ENCODE assay signal across 12 mouse cellular contexts in genomic region chr4:121001659-121002058, GRCm38 (mm10). TPM values are rescaled to one million over a fixed set of nuclear protein-coding genes. Genes with fewer than 3 reads are reported as not detected.
A peak's percentile ranks its signal among the peaks of the same experiment; 100 is the strongest.
DNase-seq lines count a peak whose midpoint lies in the region; ATAC-seq and TF ChIP-seq lines count a peak whose summit lies in the region.
"Had no signal": no experiment of that assay in that cellular context is flagged by ENCODE, and none has a peak within 500 bp of the region (broad histone marks: within the 10 kb centered on the region; RNA-seq: fewer than 3 reads in every experiment).

No protein-coding gene starts in this region.

- H3K27ac ChIP-seq in cerebellum, adult 2 months (ENCODE audit: insufficient read depth, low read length): peak overlapping the region; percentile 90; the same call in 1 of the 2 replicates
- no peak overlapping the region; the same call in 1 of the 2 replicates for H3K27ac ChIP-seq in lung, embryonic 16.5 days (ENCODE audit: low read length)
- H3K27ac ChIP-seq in hindbrain, embryonic 13.5 days: peak overlapping the region; percentile 92
- H3K27ac ChIP-seq in neural tube, embryonic 13.5 days (replicated peaks): peak overlapping the region; percentile 89

- WGBS in cerebellum, adult 2 months: 74% methylated on average over 1 of the region's 1 CpGs
- 35% methylated on average over 1 of the region's 1 CpGs for WGBS in lung, embryonic 16.5 days
- 83% methylated on average over 1 of the region's 1 CpGs for WGBS in hindbrain, embryonic 13.5 days
- WGBS in neural tube, embryonic 13.5 days: 79% methylated on average over 1 of the region's 1 CpGs

- no peaks in the 10 kb centered on the region for H3K9me3 ChIP-seq in lung, embryonic 16.5 days (ENCODE audit: control insufficient read depth, low read length)
- H3K9me3 ChIP-seq in hindbrain, embryonic 13.5 days: no peaks in the 10 kb centered on the region
- no peaks in the 10 kb centered on the region for H3K9me3 ChIP-seq in neural tube, embryonic 13.5 days
- H3K9me3 ChIP-seq: liver, embryonic 13.5 days had no signal

- TF ChIP-seq CTCF in cerebellum, adult 2 months (IDR thresholded peaks at IDR 0.05; ENCODE audit: borderline replicate concordance, insufficient read depth, low read depth, low read length): no peak

- H3K9ac ChIP-seq in lung, embryonic 16.5 days (ENCODE audit: low read length): no peak overlapping the region
- peak overlapping the region; percentile 31; the same call in 1 of the 2 replicates for H3K9ac ChIP-seq in hindbrain, embryonic 13.5 days
- peak overlapping the region; percentile 31 for H3K9ac ChIP-seq in neural tube, embryonic 13.5 days

- peak; percentile 63 for ATAC-seq in lung, embryonic 16.5 days (ENCODE audit: low read depth)
- ATAC-seq in hindbrain, embryonic 13.5 days (ENCODE audit: low FRiP score): no peak
- no peak for ATAC-seq in neural tube, embryonic 13.5 days (ENCODE audit: low read depth)
- ATAC-seq in erythroblast, adult 5-6 weeks (replicated peaks; ENCODE audit: low FRiP score, poor library complexity, severe bottlenecking): no peak

- H3K27me3 ChIP-seq in cerebellum, adult 2 months (ENCODE audit: control insufficient read depth, insufficient read depth, low read length): no peaks in the 10 kb centered on the region
- no peaks in the 10 kb centered on the region for H3K27me3 ChIP-seq in lung, embryonic 16.5 days (ENCODE audit: control insufficient read depth, insufficient read depth, low read depth, low read length)
- no peaks in the 10 kb centered on the region for H3K27me3 ChIP-seq in hindbrain, embryonic 13.5 days
- H3K27me3 ChIP-seq in neural tube, embryonic 13.5 days: no peaks in the 10 kb centered on the region
- H3K27me3 ChIP-seq: liver, embryonic 13.5 days had no signal

- H3K4me1 ChIP-seq in cerebellum, adult 2 months (ENCODE audit: control insufficient read depth, insufficient read depth, low read length): peaks cover 20% of the 10 kb centered on the region
- peaks cover 30% of the 10 kb centered on the region for H3K4me1 ChIP-seq in lung, embryonic 16.5 days (replicated peaks; ENCODE audit: control insufficient read depth, insufficient read depth, low read length)
- peaks cover 34% of the 10 kb centered on the region for H3K4me1 ChIP-seq in hindbrain, embryonic 13.5 days (replicated peaks)
- peaks cover 60% of the 10 kb centered on the region for H3K4me1 ChIP-seq in neural tube, embryonic 13.5 days (replicated peaks)

- H3K36me3 ChIP-seq in lung, embryonic 16.5 days (ENCODE audit: control insufficient read depth, insufficient read depth, low read length): no peaks in the 10 kb centered on the region
- no peaks in the 10 kb centered on the region for H3K36me3 ChIP-seq in hindbrain, embryonic 13.5 days
- H3K36me3 ChIP-seq in neural tube, embryonic 13.5 days: no peaks in the 10 kb centered on the region

- H3K4me3 ChIP-seq in cerebellum, adult 2 months (replicated peaks; ENCODE audit: insufficient read depth, low read depth, low read length): no peak overlapping the region
- no peak overlapping the region for H3K4me3 ChIP-seq in lung, embryonic 16.5 days (ENCODE audit: low read length)
- H3K4me3 ChIP-seq in hindbrain, embryonic 13.5 days: no peak overlapping the region
- no peak overlapping the region for H3K4me3 ChIP-seq in neural tube, embryonic 13.5 days
- H3K4me3 ChIP-seq: liver, embryonic 13.5 days had no signal

- TF ChIP-seq POLR2A in cerebellum, adult 2 months (IDR thresholded peaks at IDR 0.05; ENCODE audit: borderline replicate concordance, insufficient read depth, low read length): no peak

- no peak for DNase-seq in cerebellum, adult 2 months
- no peak for DNase-seq in cerebellum, adult 8-10 months
- DNase-seq in lung, postnatal 14 days: no peak
- DNase-seq in ovary, postnatal 14 days (ENCODE audit: low spot score): no peak
- DNase-seq: adrenal gland, adult 2 months; heart, postnatal 36 days; kidney, adult 18-20 months; liver, embryonic 13.5 days had no signal

- H3K4me2 ChIP-seq in lung, embryonic 16.5 days (ENCODE audit: low read depth, low read length): no peak overlapping the region
- peak overlapping the region; percentile 33; the same call in 1 of the 2 replicates for H3K4me2 ChIP-seq in hindbrain, embryonic 13.5 days
- no peak overlapping the region for H3K4me2 ChIP-seq in neural tube, embryonic 13.5 days
- H3K4me2 ChIP-seq: liver, embryonic 13.5 days had no signal

RNA-seq across cellular contexts. Expression of gene Smap2, which starts 15.4 kb away (rescaled TPM):
- polyA plus RNA-seq in cerebellum, adult 2 months (2012; rRNA removed): 82.0 and 90.6 TPM in 2 replicates
- 12.3 and 12.6 TPM in 2 replicates for polyA plus RNA-seq in lung, embryonic 16.5 days (2015; fragmentation: Nextera tagmentation; extraction: Ambion mirVana)
- 36.7 and 36.8 TPM in 2 replicates for polyA plus RNA-seq in hindbrain, embryonic 13.5 days (2015; fragmentation: Nextera tagmentation; extraction: Ambion mirVana)
- polyA plus RNA-seq in neural tube, embryonic 13.5 days (2015; fragmentation: Nextera tagmentation; extraction: Ambion mirVana): 42.0 and 42.4 TPM in 2 replicates
- total RNA-seq in erythroblast, adult 5-6 weeks (2015; ENCODE audit: low replicate concordance): 29.4 and 36.4 TPM in 2 replicates
- total RNA-seq in erythroblast, adult 5-6 weeks (2017; ENCODE audit: low replicate concordance): 25.5 and 27.3 TPM in 2 replicates

RNA-seq across cellular contexts. Expression of gene Col9a2, which starts 37.5 kb away (rescaled TPM):
- 10.0 and 11.1 TPM in 2 replicates for polyA plus RNA-seq in cerebellum, adult 2 months (2012; rRNA removed)
- 5.1 and 5.9 TPM in 2 replicates for polyA plus RNA-seq in lung, embryonic 16.5 days (2015; fragmentation: Nextera tagmentation; extraction: Ambion mirVana)
- 12.9 and 14.4 TPM in 2 replicates for polyA plus RNA-seq in hindbrain, embryonic 13.5 days (2015; fragmentation: Nextera tagmentation; extraction: Ambion mirVana)
- polyA plus RNA-seq in neural tube, embryonic 13.5 days (2015; fragmentation: Nextera tagmentation; extraction: Ambion mirVana): 17.7 and 24.4 TPM in 2 replicates
- not detected in 2 replicates for total RNA-seq in erythroblast, adult 5-6 weeks (2015; ENCODE audit: low replicate concordance)
- total RNA-seq in erythroblast, adult 5-6 weeks (2017; ENCODE audit: low replicate concordance): not detected in 2 replicates

RNA-seq across cellular contexts. Expression of gene Zfp69, which starts 50.2 kb away (rescaled TPM):
- polyA plus RNA-seq in cerebellum, adult 2 months (2012; rRNA removed): 1.9 and 3.1 TPM in 2 replicates
- polyA plus RNA-seq in lung, embryonic 16.5 days (2015; fragmentation: Nextera tagmentation; extraction: Ambion mirVana): 6.8 and 7.5 TPM in 2 replicates
- 9.1 and 9.8 TPM in 2 replicates for polyA plus RNA-seq in hindbrain, embryonic 13.5 days (2015; fragmentation: Nextera tagmentation; extraction: Ambion mirVana)
- 7.9 and 8.3 TPM in 2 replicates for polyA plus RNA-seq in neural tube, embryonic 13.5 days (2015; fragmentation: Nextera tagmentation; extraction: Ambion mirVana)
- total RNA-seq in erythroblast, adult 5-6 weeks (2015; ENCODE audit: low replicate concordance): 0.77 TPM in 1 of 2 replicates, not detected in the other
- 2.4 and 6.4 TPM in 2 replicates for total RNA-seq in erythroblast, adult 5-6 weeks (2017; ENCODE audit: low replicate concordance)
